In the genomic region with DNA sequence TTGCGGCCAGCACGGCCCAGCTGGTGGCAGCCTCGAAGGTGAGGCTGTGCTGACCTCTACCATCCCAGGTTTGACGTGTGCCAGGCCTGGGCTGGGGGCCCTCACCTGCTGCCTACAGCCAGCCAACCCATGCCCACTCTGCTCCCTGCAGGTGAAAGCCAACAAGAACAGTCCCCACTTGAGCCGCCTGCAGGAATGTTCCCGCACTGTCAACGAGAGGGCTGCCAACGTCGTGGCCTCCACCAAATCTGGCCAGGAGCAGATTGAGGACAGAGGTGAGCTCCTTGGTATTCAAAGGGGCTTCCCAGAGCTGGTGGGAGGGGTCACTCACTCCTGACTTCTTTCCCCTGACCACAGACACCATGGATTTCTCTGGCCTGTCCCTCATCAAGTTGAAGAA, we compare ENCODE assay signal across 8 mouse cellular contexts. TPM values are rescaled to one million over a fixed set of nuclear protein-coding genes. Genes with fewer than 3 reads are reported as not detected.
DNase-seq lines count a peak whose midpoint lies in the region; ATAC-seq and TF ChIP-seq lines count a peak whose summit lies in the region.
"Had no signal": no experiment of that assay in that cellular context is flagged by ENCODE, and none has a peak within 500 bp of the region (broad histone marks: within the 10 kb centered on the region; RNA-seq: fewer than 3 reads in every experiment).

No protein-coding gene starts in this region.

- H3K4me1 ChIP-seq in heart, embryonic 12.5 days (replicated peaks): peaks cover 11% of the 10 kb centered on the region
- H3K4me1 ChIP-seq in liver, embryonic 13.5 days (replicated peaks): peaks cover 40% of the 10 kb centered on the region
- peaks cover 8% of the 10 kb centered on the region for H3K4me1 ChIP-seq in liver, postnatal 0 days (ENCODE audit: insufficient read depth)
- peaks cover 19% of the 10 kb centered on the region for H3K4me1 ChIP-seq in forebrain, embryonic 16.5 days (replicated peaks; ENCODE audit: control insufficient read depth, insufficient read depth, low read length)

- no peak overlapping the region for H3K27ac ChIP-seq in heart, embryonic 12.5 days (ENCODE audit: poor library complexity, severe bottlenecking)
- peak overlapping the region; percentile 14; the same call in 1 of the 2 replicates for H3K27ac ChIP-seq in liver, embryonic 13.5 days
- H3K27ac ChIP-seq in liver, postnatal 0 days (ENCODE audit: low read depth): no peak overlapping the region
- no peak overlapping the region for H3K27ac ChIP-seq in forebrain, embryonic 16.5 days (ENCODE audit: low read length)
- H3K27ac ChIP-seq: liver, embryonic 14.5 days had no signal

- ATAC-seq in heart, embryonic 12.5 days (ENCODE audit: insufficient number of reproducible peaks, low FRiP score): peak; percentile 24
- 0 out of 2 replicates have a peak, but pooled peaks have one; percentile 3 for ATAC-seq in liver, embryonic 13.5 days (ENCODE audit: low read depth)
- no peak for ATAC-seq in liver, postnatal 0 days
- ATAC-seq in forebrain, embryonic 16.5 days: peak; percentile 3; the same call in 1 of the 2 replicates
- ATAC-seq in megakaryocyte, adult 5-6 weeks (ENCODE audit: poor library complexity, severe bottlenecking): peak; percentile 15; the same call in 1 of the 2 replicates

- DNase-seq in heart, postnatal 4 days: no peak
- no peak for DNase-seq in liver, embryonic 13.5 days
- DNase-seq in liver, postnatal 0 days: no peak
- DNase-seq in kidney, adult 11 months: no peak

- TF ChIP-seq EP300 in liver, postnatal 0 days (IDR thresholded peaks at IDR 0.05; ENCODE audit: low read depth): no peak

- TF ChIP-seq CTCF in liver, postnatal 0 days (IDR thresholded peaks at IDR 0.05; ENCODE audit: low read depth): no peak

- 48% methylated on average over 9 of the region's 9 CpGs for WGBS in heart, embryonic 12.5 days
- WGBS in liver, embryonic 13.5 days (ENCODE audit: insufficient replicate concordance): 47% methylated on average over 9 of the region's 9 CpGs
- 49% methylated on average over 9 of the region's 9 CpGs for WGBS in liver, postnatal 0 days (ENCODE audit: insufficient replicate concordance)
- WGBS in forebrain, embryonic 16.5 days: 63% methylated on average over 9 of the region's 9 CpGs

- H3K27me3 ChIP-seq in heart, embryonic 12.5 days (replicated peaks): no peaks in the 10 kb centered on the region
- no peaks in the 10 kb centered on the region for H3K27me3 ChIP-seq in liver, embryonic 13.5 days
- no peaks in the 10 kb centered on the region for H3K27me3 ChIP-seq in liver, postnatal 0 days (ENCODE audit: insufficient read depth, low read length)
- no peaks in the 10 kb centered on the region for H3K27me3 ChIP-seq in forebrain, embryonic 16.5 days (replicated peaks; ENCODE audit: control insufficient read depth, insufficient read depth, low read length)

- H3K36me3 ChIP-seq in heart, embryonic 12.5 days: peaks cover 25% of the 10 kb centered on the region
- peaks cover 73% of the 10 kb centered on the region for H3K36me3 ChIP-seq in liver, embryonic 13.5 days
- peaks cover 61% of the 10 kb centered on the region for H3K36me3 ChIP-seq in liver, postnatal 0 days (replicated peaks; ENCODE audit: insufficient read depth, low read length)
- peaks cover 11% of the 10 kb centered on the region for H3K36me3 ChIP-seq in forebrain, embryonic 16.5 days (ENCODE audit: control insufficient read depth, insufficient read depth)

- no peak overlapping the region for H3K4me2 ChIP-seq in heart, embryonic 12.5 days
- no peak overlapping the region for H3K4me2 ChIP-seq in liver, embryonic 13.5 days
- no peak overlapping the region for H3K4me2 ChIP-seq in liver, postnatal 0 days (ENCODE audit: low read depth, low read length)
- no peak overlapping the region for H3K4me2 ChIP-seq in forebrain, embryonic 16.5 days (ENCODE audit: low read length)

- H3K9ac ChIP-seq in heart, embryonic 12.5 days: no peak overlapping the region
- H3K9ac ChIP-seq in liver, embryonic 13.5 days: no peak overlapping the region
- H3K9ac ChIP-seq in liver, postnatal 0 days (replicated peaks): no peak overlapping the region
- H3K9ac ChIP-seq in forebrain, embryonic 16.5 days (replicated peaks; ENCODE audit: low read depth, low read length): no peak overlapping the region
- H3K9ac ChIP-seq: liver, embryonic 14.5 days had no signal

- no peak overlapping the region for H3K4me3 ChIP-seq in heart, embryonic 12.5 days
- H3K4me3 ChIP-seq in liver, embryonic 13.5 days (replicated peaks): no peak overlapping the region
- H3K4me3 ChIP-seq in liver, postnatal 0 days (ENCODE audit: low read depth, low read length): no peak overlapping the region
- H3K4me3 ChIP-seq in forebrain, embryonic 16.5 days (replicated peaks; ENCODE audit: low read length): no peak overlapping the region

- no peaks in the 10 kb centered on the region for H3K9me3 ChIP-seq in heart, embryonic 12.5 days (replicated peaks)
- no peaks in the 10 kb centered on the region for H3K9me3 ChIP-seq in liver, embryonic 13.5 days (replicated peaks)
- H3K9me3 ChIP-seq in liver, postnatal 0 days (ENCODE audit: low read length): no peaks in the 10 kb centered on the region
- H3K9me3 ChIP-seq in forebrain, embryonic 16.5 days (ENCODE audit: control insufficient read depth, low read length): no peaks in the 10 kb centered on the region

RNA-seq across cellular contexts. Expression of a gene that starts 27.8 kb away (rescaled TPM):
- polyA plus RNA-seq in heart, embryonic 12.5 days (2016; fragmentation: Nextera tagmentation; extraction: Ambion mirVana): 4.8 and 7.5 TPM in 2 replicates
- total RNA-seq in heart, postnatal 4 days (2021): 10 to 100 TPM; 29.6 to 42.2 TPM
- polyA plus RNA-seq in liver, embryonic 13.5 days (2015; fragmentation: Nextera tagmentation; extraction: Ambion mirVana): 11.3 and 12.9 TPM in 2 replicates
- 10.1 and 13.5 TPM in 2 replicates for polyA plus RNA-seq in liver, postnatal 0 days (2015; fragmentation: Nextera tagmentation; extraction: Ambion mirVana)
- polyA plus RNA-seq in forebrain, embryonic 16.5 days (2015; fragmentation: Nextera tagmentation; extraction: Ambion mirVana): 33.3 and 35.7 TPM in 2 replicates
- total RNA-seq in megakaryocyte, adult 5-6 weeks (2015): 6.0 and 6.6 TPM in 2 replicates
- 12.1 and 13.0 TPM in 2 replicates for total RNA-seq in megakaryocyte, adult 5-6 weeks (2017)

RNA-seq across cellular contexts. Expression of a gene that starts 30.8 kb away (rescaled TPM):
- 61.9 and 64.4 TPM in 2 replicates for polyA plus RNA-seq in heart, embryonic 12.5 days (2016; fragmentation: Nextera tagmentation; extraction: Ambion mirVana)
- total RNA-seq in heart, postnatal 4 days (2021): 10 to 100 TPM; 42.3 to 49.1 TPM
- 16.1 and 18.0 TPM in 2 replicates for polyA plus RNA-seq in liver, embryonic 13.5 days (2015; fragmentation: Nextera tagmentation; extraction: Ambion mirVana)
- 16.4 and 17.6 TPM in 2 replicates for polyA plus RNA-seq in liver, postnatal 0 days (2015; fragmentation: Nextera tagmentation; extraction: Ambion mirVana)
- 104 and 112 TPM in 2 replicates for polyA plus RNA-seq in forebrain, embryonic 16.5 days (2015; fragmentation: Nextera tagmentation; extraction: Ambion mirVana)
- 28.9 and 29.2 TPM in 2 replicates for total RNA-seq in megakaryocyte, adult 5-6 weeks (2015)
- 29.1 and 29.9 TPM in 2 replicates for total RNA-seq in megakaryocyte, adult 5-6 weeks (2017)
